Mouse (Mus musculus): ENCODE measurements at regions not wholly inside any gene's neighbourhood (a gene's known extent, or its start where the extent isn't known, plus 50 kb on each side); places are given as distances from the start of the nearest gene placed in this dataset.

- TF ChIP-seq EP300 (IDR thresholded peaks at IDR 0.05; ENCODE audit: low read depth): no peak
- TF ChIP-seq CTCF (IDR thresholded peaks at IDR 0.05; ENCODE audit: low read depth): no peak
- no peaks in the 10 kb centered on the region for H3K4me1 ChIP-seq (ENCODE audit: control insufficient read depth, insufficient read depth)
- no peak for DNase-seq (ENCODE audit: low spot score)
These were observed 158.6 kb downstream of the Chic2 start for GRCm38 (mm10) chr5:74885958-74886357.

GRCm38 (mm10) chr5:74882563-74882962, 162.0 kb downstream of the Chic2 start:
- no peak overlapping the region for H3K9ac ChIP-seq (replicated peaks; ENCODE audit: low read depth, low read length)
- H3K4me2 ChIP-seq (ENCODE audit: low read depth, low read length): no peak overlapping the region
- WGBS: 37% methylated on average over 12 of the region's 12 CpGs
- no peak overlapping the region for H3K27ac ChIP-seq (ENCODE audit: low read depth)
- ATAC-seq (ENCODE audit: insufficient read depth, low read depth): no peak
- DNase-seq (ENCODE audit: low spot score): no peak
- no peak overlapping the region for H3K4me3 ChIP-seq (ENCODE audit: low read depth, low read length)
- H3K4me1 ChIP-seq (ENCODE audit: control insufficient read depth, insufficient read depth): no peaks in the 10 kb centered on the region
- TF ChIP-seq EP300 (IDR thresholded peaks at IDR 0.05; ENCODE audit: low read depth) (no peak), CTCF (IDR thresholded peaks at IDR 0.05; ENCODE audit: low read depth) (no peak)
- H3K27me3 ChIP-seq (ENCODE audit: control insufficient read depth, insufficient read depth, low read length): no peaks in the 10 kb centered on the region
- no peaks in the 10 kb centered on the region for H3K9me3 ChIP-seq (replicated peaks; ENCODE audit: control insufficient read depth, low read length)
- H3K36me3 ChIP-seq (replicated peaks; ENCODE audit: control insufficient read depth, insufficient read depth, low read length): no peaks in the 10 kb centered on the region

More at GRCm38 (mm10) chr5:74885958-74886357, 158.6 kb downstream of the Chic2 start:
- Histone ChIP-seq H3K9me3 (replicated peaks; ENCODE audit: control insufficient read depth, low read length) (no peaks in the 10 kb centered on the region), H3K27ac (ENCODE audit: low read depth) (no peak overlapping the region), H3K4me3 (ENCODE audit: low read depth, low read length) (no peak overlapping the region), H3K9ac (replicated peaks; ENCODE audit: low read depth, low read length) (no peak overlapping the region), H3K36me3 (replicated peaks; ENCODE audit: control insufficient read depth, insufficient read depth, low read length) (no peaks in the 10 kb centered on the region), H3K4me2 (ENCODE audit: low read depth, low read length) (no peak overlapping the region), H3K27me3 (ENCODE audit: control insufficient read depth, insufficient read depth, low read length) (no peaks in the 10 kb centered on the region)
- WGBS: 86% methylated on average over 3 of the region's 3 CpGs
- no peak for ATAC-seq (ENCODE audit: insufficient read depth, low read depth)

- Histone ChIP-seq H3K4me2 (ENCODE audit: low read depth, low read length) (no peak overlapping the region), H3K36me3 (replicated peaks; ENCODE audit: control insufficient read depth, insufficient read depth, low read length) (no peaks in the 10 kb centered on the region), H3K27ac (ENCODE audit: low read depth) (no peak overlapping the region), H3K9ac (replicated peaks; ENCODE audit: low read depth, low read length) (no peak overlapping the region), H3K9me3 (replicated peaks; ENCODE audit: control insufficient read depth, low read length) (no peaks in the 10 kb centered on the region), H3K4me3 (ENCODE audit: low read depth, low read length) (no peak overlapping the region), H3K27me3 (ENCODE audit: control insufficient read depth, insufficient read depth, low read length) (no peaks in the 10 kb centered on the region), H3K4me1 (ENCODE audit: control insufficient read depth, insufficient read depth) (no peaks in the 10 kb centered on the region)
- WGBS: 37% methylated on average over 10 of the region's 10 CpGs
- TF ChIP-seq CTCF (IDR thresholded peaks at IDR 0.05; ENCODE audit: low read depth): no peak
- TF ChIP-seq EP300 (IDR thresholded peaks at IDR 0.05; ENCODE audit: low read depth): no peak
- ATAC-seq (ENCODE audit: insufficient read depth, low read depth) (no peak), DNase-seq (ENCODE audit: low spot score) (no peak)
These were observed 163.8 kb downstream of the Chic2 start for GRCm38 (mm10) chr5:74880669-74881226.

GRCm38 (mm10) chr5:74880048-74880437, 164.5 kb downstream of the Chic2 start:
- Histone ChIP-seq H3K9me3 (replicated peaks; ENCODE audit: control insufficient read depth, low read length) (no peaks in the 10 kb centered on the region), H3K9ac (replicated peaks; ENCODE audit: low read depth, low read length) (no peak overlapping the region), H3K27me3 (ENCODE audit: control insufficient read depth, insufficient read depth, low read length) (no peaks in the 10 kb centered on the region), H3K4me1 (ENCODE audit: control insufficient read depth, insufficient read depth) (no peaks in the 10 kb centered on the region), H3K4me3 (ENCODE audit: low read depth, low read length) (no peak overlapping the region), H3K27ac (ENCODE audit: low read depth) (no peak overlapping the region), H3K36me3 (replicated peaks; ENCODE audit: control insufficient read depth, insufficient read depth, low read length) (no peaks in the 10 kb centered on the region), H3K4me2 (ENCODE audit: low read depth, low read length) (no peak overlapping the region)
- WGBS: 85% methylated on average over 6 of the region's 6 CpGs
- no peak for ATAC-seq (ENCODE audit: insufficient read depth, low read depth)
- DNase-seq (ENCODE audit: low spot score): no peak
- no peak for TF ChIP-seq CTCF (IDR thresholded peaks at IDR 0.05; ENCODE audit: low read depth)
- no peak for TF ChIP-seq EP300 (IDR thresholded peaks at IDR 0.05; ENCODE audit: low read depth)

GRCm38 (mm10) chr5:74879098-74880047, 165.2 kb downstream of the Chic2 start:
- Histone ChIP-seq H3K4me3 (ENCODE audit: low read depth, low read length) (no peak overlapping the region), H3K4me1 (ENCODE audit: control insufficient read depth, insufficient read depth) (no peaks in the 10 kb centered on the region), H3K36me3 (replicated peaks; ENCODE audit: control insufficient read depth, insufficient read depth, low read length) (no peaks in the 10 kb centered on the region), H3K9ac (replicated peaks; ENCODE audit: low read depth, low read length) (no peak overlapping the region), H3K4me2 (ENCODE audit: low read depth, low read length) (no peak overlapping the region), H3K27me3 (ENCODE audit: control insufficient read depth, insufficient read depth, low read length) (no peaks in the 10 kb centered on the region), H3K9me3 (replicated peaks; ENCODE audit: control insufficient read depth, low read length) (no peaks in the 10 kb centered on the region), H3K27ac (ENCODE audit: low read depth) (no peak overlapping the region)
- DNase-seq (ENCODE audit: low spot score): no peak
- TF ChIP-seq CTCF (IDR thresholded peaks at IDR 0.05; ENCODE audit: low read depth) (no peak), EP300 (IDR thresholded peaks at IDR 0.05; ENCODE audit: low read depth) (no peak)
- ATAC-seq (ENCODE audit: insufficient read depth, low read depth): no peak
- WGBS: 72% methylated on average over 13 of the region's 13 CpGs

All from heart, postnatal 0 days (tissue).